Mouse (Mus musculus) bone marrow macrophage, adult 2 months (primary cell): ENCODE data around the gene Dnajc7. TPM values are rescaled to one million over a fixed set of nuclear protein-coding genes. Genes with fewer than 3 reads are reported as not detected.

Experiments used
- H3K27ac ChIP-seq: 2 replicates; pipeline ENCODE4 v1.5.1; 2012; ENCODE audit warnings: low read depth, low read length; ENCODE audit not compliant: insufficient read depth
- H3K4me1 ChIP-seq: 2 replicates; pipeline ENCODE4 v1.6.1; 2012; ENCODE audit warnings: low read length; ENCODE audit not compliant: control insufficient read depth, insufficient read depth
- H3K4me3 ChIP-seq: 2 replicates; pipeline ENCODE4 v1.5.1; 2012; ENCODE audit warnings: mild to moderate bottlenecking, low read length, moderate library complexity; ENCODE audit not compliant: insufficient read depth
- CTCF ChIP-seq: IDR thresholded peaks from 2 replicates; pipeline ENCODE4 v1.5.1; 2012; ENCODE audit warnings: low read depth, mild to moderate bottlenecking, low read length, moderate library complexity
- POLR2A ChIP-seq: IDR thresholded peaks from 2 replicates; pipeline ENCODE4 v1.6.1; 2012; ENCODE audit warnings: mild to moderate bottlenecking, low read depth, low read length, borderline replicate concordance
- polyA plus RNA-seq: library from polyadenylated mRNA; stranded (reverse); fragments of >200 nt; gene quantifications from 2 replicates; pipeline ENCODE4 v1.2.4, GENCODE M21; 2012; ENCODE audit not compliant: missing spikeins, insufficient read depth, insufficient read length

Dnajc7 gene
- polyA plus RNA-seq, 1 experiment = 349 TPM

- H3K4me1 ChIP-seq = peaks cover 31% of the 10 kb centered on the region
- no peak overlapping the region for H3K27ac ChIP-seq
- TF ChIP-seq CTCF = no peak
- no peak for TF ChIP-seq POLR2A
- H3K4me3 ChIP-seq = no peak overlapping the region
These were observed 14.5 kb downstream of the Dnajc7 start for GRCm38 (mm10) chr11:100605451-100605850.

- Histone ChIP-seq H3K27ac (no peak overlapping the region), H3K4me1 (peaks cover 22% of the 10 kb centered on the region)
These were observed 15.5 kb downstream of the Dnajc7 start for GRCm38 (mm10) chr11:100604321-100605005.

GRCm38 (mm10) chr11:100603813-100604212 lies 16.2 kb downstream of the Dnajc7 start:
- no peak overlapping the region for H3K4me3 ChIP-seq
- no peak overlapping the region for H3K27ac ChIP-seq
- TF ChIP-seq POLR2A (no peak), CTCF (no peak)
- H3K4me1 ChIP-seq = peaks cover 17% of the 10 kb centered on the region

More at GRCm38 (mm10) chr11:100604321-100605005, 15.5 kb downstream of the Dnajc7 start:
- no peak overlapping the region for H3K4me3 ChIP-seq
- TF ChIP-seq CTCF (no peak), POLR2A (no peak)

GRCm38 (mm10) chr11:100603155-100603554 lies 16.8 kb downstream of the Dnajc7 start:
- peaks cover 11% of the 10 kb centered on the region for H3K4me1 ChIP-seq
- H3K27ac ChIP-seq = no peak overlapping the region
- H3K4me3 ChIP-seq = no peak overlapping the region

GRCm38 (mm10) chr11:100601372-100601771 lies 18.6 kb downstream of the Dnajc7 start:
- no peak overlapping the region for H3K27ac ChIP-seq
- no peak overlapping the region for H3K4me3 ChIP-seq
- TF ChIP-seq POLR2A = no peak
- TF ChIP-seq CTCF = no peak
- H3K4me1 ChIP-seq = peaks cover 4% of the 10 kb centered on the region

More at GRCm38 (mm10) chr11:100603155-100603554, 16.8 kb downstream of the Dnajc7 start:
- TF ChIP-seq POLR2A (no peak), CTCF (no peak)

GRCm38 (mm10) chr11:100598074-100598473 lies 21.9 kb downstream of the Dnajc7 start:
- Histone ChIP-seq H3K27ac (no peak overlapping the region), H3K4me1 (no peaks in the 10 kb centered on the region), H3K4me3 (no peak overlapping the region)
- no peak for TF ChIP-seq POLR2A
- no peak for TF ChIP-seq CTCF

GRCm38 (mm10) chr11:100595533-100595932 lies 24.4 kb downstream of the Dnajc7 start:
- Histone ChIP-seq H3K4me1 (no peaks in the 10 kb centered on the region), H3K4me3 (no peak overlapping the region), H3K27ac (no peak overlapping the region)
- TF ChIP-seq CTCF (no peak), POLR2A (no peak)

- no peak overlapping the region for H3K4me3 ChIP-seq
- no peak overlapping the region for H3K27ac ChIP-seq
- no peak for TF ChIP-seq POLR2A
- TF ChIP-seq CTCF = no peak
- H3K4me1 ChIP-seq = 0 out of 2 replicates have a peak, but pooled peaks cover under 1% of the 10 kb centered on the region
These were observed 25.4 kb downstream of the Dnajc7 start for GRCm38 (mm10) chr11:100594608-100595007.

GRCm38 (mm10) chr11:100592346-100593046 lies 27.5 kb downstream of the Dnajc7 start:
- no peak overlapping the region for H3K4me3 ChIP-seq
- no peak for TF ChIP-seq POLR2A
- no peak for TF ChIP-seq CTCF

GRCm38 (mm10) chr11:100588462-100588861 lies 31.5 kb downstream of the Dnajc7 start:
- TF ChIP-seq POLR2A (no peak), CTCF (no peak)
- no peak overlapping the region for H3K4me3 ChIP-seq
- H3K4me1 ChIP-seq = peaks cover 9% of the 10 kb centered on the region; the same call in 1 of the 2 replicates
- H3K27ac ChIP-seq = no peak overlapping the region

More at GRCm38 (mm10) chr11:100592346-100593046, 27.5 kb downstream of the Dnajc7 start:
- peaks cover 8% of the 10 kb centered on the region; the same call in 1 of the 2 replicates for H3K4me1 ChIP-seq
- no peak overlapping the region for H3K27ac ChIP-seq
